Mouse (Mus musculus) mature B cell (primary cell): ENCODE results near the gene Qars.

Experiments used
- in situ Hi-C: fragments of 300-500 bp; cut with MboI; formaldehyde crosslinking; loops from 2 replicates; pipeline ENCODE4 v1.14.3; 2019

Gene Qars

GRCm38 (mm10) chr9:108530954-108531353 lies 23.4 kb downstream of the Qars start:
- in situ Hi-C loops = no loop called here

GRCm38 (mm10) chr9:108531496-108531895 lies 24.0 kb downstream of the Qars start:
- in situ Hi-C loops = no loop called here

- in situ Hi-C loops = no loop called here
Measured at GRCm38 (mm10) chr9:108540846-108541245, 33.3 kb downstream of the Qars start.

GRCm38 (mm10) chr9:108545986-108546385 lies 38.5 kb downstream of the Qars start:
- in situ Hi-C loops = no loop called here

- in situ Hi-C loops = no loop called here
Measured at GRCm38 (mm10) chr9:108546875-108547274, 39.4 kb downstream of the Qars start.

- in situ Hi-C loops = no loop called here
Measured at GRCm38 (mm10) chr9:108559169-108559568, 51.7 kb downstream of the Qars start.

- in situ Hi-C loops = no loop called here
Measured at GRCm38 (mm10) chr9:108560227-108560841, 52.8 kb downstream of the Qars start, which contains the start of gene Impdh2. TSS of gene Impdh2 (plus strand) at chr9:108560286.

- in situ Hi-C loops = no loop called here
Measured at GRCm38 (mm10) chr9:108563671-108564070, 56.2 kb downstream of the Qars start.

GRCm38 (mm10) chr9:108564131-108564530 lies 56.6 kb downstream of the Qars start:
- in situ Hi-C loops = no loop called here
